Mouse (Mus musculus) ES-E14 (cell line): ENCODE measurements around the gene Ngfr. TPM values are rescaled to one million over a fixed set of nuclear protein-coding genes. Genes with fewer than 3 reads are reported as not detected.

ENCODE experiments used
- DNase-seq: peaks from one replicate; pipeline ENCODE4 v3.0.0-alpha.2; 2013; ENCODE audit warnings: low read depth, low spot score
- H3K27ac ChIP-seq: 2 replicates; pipeline ENCODE4 v1.5.1; 2012; ENCODE audit warnings: low read depth, mild to moderate bottlenecking, low read length, moderate library complexity, mixed read lengths; ENCODE audit not compliant: poor library complexity, insufficient read depth, severe bottlenecking
- H3K36me3 ChIP-seq: 2 replicates; pipeline ENCODE4 v1.6.1; 2012; ENCODE audit warnings: mild to moderate bottlenecking, low read length, moderate library complexity, mixed read lengths; ENCODE audit not compliant: control insufficient read depth, poor library complexity, insufficient read depth, severe bottlenecking
- H3K4me1 ChIP-seq, 2 experiments: fragments of 150-350 bp in 1 of 2; sonication (generic) in 1 of 2; 2 replicates each; pipeline ENCODE4 v1.6.1; 2012; ENCODE audit warnings: low read length in 2 of 2, mild to moderate bottlenecking in 1 of 2, mixed read lengths in 1 of 2; ENCODE audit not compliant: control insufficient read depth in 2 of 2, insufficient read depth in 2 of 2, poor library complexity in 1 of 2
- H3K4me3 ChIP-seq, 2 experiments: fragments of 150-350 bp in 1 of 2; sonication (generic) in 1 of 2; 2 replicates each; pipeline ENCODE4 v1.5.1; 2012; ENCODE audit warnings: low read length in 2 of 2, low read depth in 1 of 2, mild to moderate bottlenecking in 1 of 2, mixed read lengths in 1 of 2; ENCODE audit not compliant: insufficient read depth in 1 of 2, poor library complexity in 1 of 2, severe bottlenecking in 1 of 2
- H3K9ac ChIP-seq: 2 replicates; pipeline ENCODE4 v1.6.1; 2012; ENCODE audit warnings: low read depth, mild to moderate bottlenecking, low read length, mixed read lengths; ENCODE audit not compliant: poor library complexity, insufficient read depth, severe bottlenecking
- H3K9me3 ChIP-seq: fragments of 150-350 bp; sonication (generic); 2 replicates; pipeline ENCODE4 v1.6.1; 2012; ENCODE audit warnings: low read depth, mild to moderate bottlenecking, low read length; ENCODE audit not compliant: control insufficient read depth, insufficient read depth
- CHD2 ChIP-seq: IDR thresholded peaks from 2 replicates; pipeline ENCODE4 v1.6.1; 2014; ENCODE audit warnings: mild to moderate bottlenecking, low read depth, low read length, inconsistent platforms
- HCFC1 ChIP-seq: IDR thresholded peaks from 2 replicates; pipeline ENCODE4 v1.6.1; 2012; ENCODE audit warnings: low read length, inconsistent platforms, borderline replicate concordance; ENCODE audit not compliant: insufficient read depth
- MAFK ChIP-seq: IDR thresholded peaks from 2 replicates; pipeline ENCODE4 v1.6.1; 2014; ENCODE audit warnings: mild to moderate bottlenecking, low read depth, low read length, inconsistent platforms; ENCODE audit not compliant: insufficient read depth
- ZC3H11A ChIP-seq: IDR thresholded peaks from 2 replicates; pipeline ENCODE4 v1.6.1; 2012; ENCODE audit warnings: low read depth, mild to moderate bottlenecking, inconsistent platforms, low read length, borderline replicate concordance
- ZNF384 ChIP-seq: IDR thresholded peaks from 2 replicates; pipeline ENCODE4 v1.6.1; 2012; ENCODE audit warnings: low read depth, low read length, inconsistent platforms
- in situ Hi-C, 2 experiments: fragments of 600-800 bp; cut with MboI; formaldehyde crosslinking; loops; one replicate each; pipeline ENCODE4 v1.15.1; 2025; ENCODE audit warnings: low sequenced_read_pairs in 2 of 2, inconsistent platforms in 1 of 2; ENCODE audit not compliant: unreplicated experiment in 2 of 2
- total RNA-seq: library from RNA; depleted of rRNA; stranded (reverse); fragments of 300-350 nt; gene quantifications from 2 replicates; pipeline ENCODE4 v1.2.3, GENCODE M21; 2012

The Ngfr gene
- total RNA-seq, 1 experiment = 19.9 TPM

GRCm38 (mm10) chr11:95555279-95555678 is 32.3 kb downstream of the Ngfr start:
- 0 out of 2 replicates have a peak, but pooled peaks have one; percentile 7 for TF ChIP-seq ZNF384
- TF ChIP-seq MAFK = no peak
- no peak for TF ChIP-seq HCFC1
- no peak for TF ChIP-seq ZC3H11A
- no peak for TF ChIP-seq CHD2
- no peak overlapping the region for H3K27ac ChIP-seq
- no peak overlapping the region for H3K4me3 ChIP-seq
- no peaks in the 10 kb centered on the region for H3K9me3 ChIP-seq
- peaks cover 4 to 19% of the 10 kb centered on the region in 2 experiments; a peak in 3 of 4 replicates for H3K4me1 ChIP-seq
- no peaks in the 10 kb centered on the region for H3K36me3 ChIP-seq
- in situ Hi-C loops = no loop called here
- DNase-seq = no peak
- no peak overlapping the region for H3K9ac ChIP-seq

- TF ChIP-seq ZC3H11A = no peak
- TF ChIP-seq ZNF384 = no peak
- no peak for TF ChIP-seq CHD2
- TF ChIP-seq MAFK = no peak
- no peak for TF ChIP-seq HCFC1
- Histone ChIP-seq H3K36me3 (no peaks in the 10 kb centered on the region), H3K9me3 (no peaks in the 10 kb centered on the region), H3K4me3 (no peak overlapping the region), H3K4me1 (peaks cover 8 to 18% of the 10 kb centered on the region in 2 experiments; a peak in 3 of 4 replicates), H3K27ac (no peak overlapping the region), H3K9ac (no peak overlapping the region)
- in situ Hi-C loops = no loop called here
- no peak for DNase-seq
Measured at GRCm38 (mm10) chr11:95550301-95551021, 37.1 kb downstream of the Ngfr start.

GRCm38 (mm10) chr11:95546021-95546782 is 41.3 kb downstream of the Ngfr start:
- in situ Hi-C loops = no loop called here
- H3K36me3 ChIP-seq = no peaks in the 10 kb centered on the region
- DNase-seq = no peak
- H3K9me3 ChIP-seq = no peaks in the 10 kb centered on the region
- TF ChIP-seq ZNF384 = 0 out of 2 replicates have a peak, but pooled peaks have one; percentile 34
- TF ChIP-seq MAFK = no peak
- TF ChIP-seq ZC3H11A = no peak
- H3K27ac ChIP-seq = peak overlapping the region; percentile 41; the same call in 1 of the 2 replicates
- peaks cover 8 to 50% of the 10 kb centered on the region in 2 experiments; a peak in 3 of 4 replicates for H3K4me1 ChIP-seq
- H3K9ac ChIP-seq = peak overlapping the region; percentile 38; the same call in 1 of the 2 replicates
- no peak overlapping the region for H3K4me3 ChIP-seq

GRCm38 (mm10) chr11:95544546-95545327 is 42.8 kb downstream of the Ngfr start:
- no peaks in the 10 kb centered on the region for H3K9me3 ChIP-seq
- peaks cover 12 to 64% of the 10 kb centered on the region in 2 experiments for H3K4me1 ChIP-seq
- TF ChIP-seq ZNF384 = no peak
- H3K36me3 ChIP-seq = no peaks in the 10 kb centered on the region
- H3K9ac ChIP-seq = peak overlapping the region; percentile 25; the same call in 1 of the 2 replicates
- no peak overlapping the region; a peak in 1 of 4 replicates for H3K4me3 ChIP-seq
- DNase-seq = peak; percentile 80
- peak overlapping the region; percentile 95 for H3K27ac ChIP-seq
- in situ Hi-C loops = no loop called here
